Mouse (Mus musculus): ENCODE results near the gene Dnase2a. TPM values are rescaled to one million over a fixed set of nuclear protein-coding genes. Genes with fewer than 3 reads are reported as not detected.

Dnase2a gene
- polyA plus RNA-seq, 1 experiment from 2014 or later, result 17.9 TPM

GRCm38 (mm10) chr8:84936041-84936961 lies 27.9 kb downstream of the Dnase2a start:
- no peaks in the 10 kb centered on the region for H3K36me3 ChIP-seq (ENCODE audit: control insufficient read depth, insufficient read depth, low read length)
- H3K9ac ChIP-seq (replicated peaks; ENCODE audit: low read depth, low read length), result no peak overlapping the region; the same call in 1 of the 2 replicates
- H3K27ac ChIP-seq (ENCODE audit: low read length), result no peak overlapping the region
- peak overlapping the region; percentile 68 for H3K4me2 ChIP-seq (replicated peaks; ENCODE audit: low read depth, low read length)
- peaks cover 6% of the 10 kb centered on the region; the same call in 1 of the 2 replicates for H3K4me1 ChIP-seq (ENCODE audit: control insufficient read depth, insufficient read depth, low read length)
- H3K9me3 ChIP-seq (ENCODE audit: control insufficient read depth, low read depth, low read length), result no peaks in the 10 kb centered on the region
- peak overlapping the region; percentile 34 for H3K4me3 ChIP-seq (ENCODE audit: low read depth, low read length)
- no peak for ATAC-seq (ENCODE audit: insufficient number of reproducible peaks, insufficient read depth, low FRiP score, low read depth)
- H3K27me3 ChIP-seq (ENCODE audit: control insufficient read depth, insufficient read depth, low read length), result peaks cover 37% of the 10 kb centered on the region
- 27% methylated on average over 20 of the region's 23 CpGs for WGBS

DNA sequence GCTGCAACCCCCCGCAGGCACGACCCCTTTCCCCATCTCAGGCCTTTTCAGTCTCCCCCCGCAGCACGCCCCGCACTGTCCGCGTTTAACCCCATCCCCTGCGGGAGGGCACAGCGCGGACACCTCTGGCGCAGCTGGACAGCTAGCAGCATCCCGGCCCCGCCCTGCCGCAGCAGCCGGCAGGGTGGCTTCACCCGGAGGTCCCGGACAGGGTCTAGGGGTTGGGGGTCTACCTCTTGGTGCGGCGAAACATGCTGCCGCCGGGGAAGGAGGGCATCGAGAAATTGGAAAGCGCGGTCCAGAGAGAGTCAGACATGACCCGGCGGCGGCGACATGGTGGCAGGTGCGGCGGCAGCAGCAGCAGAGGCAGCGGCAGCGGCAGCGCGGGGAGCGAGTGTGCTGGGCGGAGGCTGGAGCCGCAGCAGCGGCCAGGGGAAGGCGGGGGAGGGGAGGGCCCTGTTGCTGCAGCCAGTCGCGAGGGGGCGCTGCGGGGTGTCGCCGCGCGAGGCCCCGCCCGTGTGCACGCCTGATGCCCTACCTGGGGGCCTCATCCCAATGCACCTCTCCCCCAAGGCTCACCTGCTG lies 28.7 kb downstream of the Dnase2a start, which contains the start of gene Mast1:
Gene Mast1 (minus strand): TSS at position 398 of the 585 bp plus-strand sequence.
- WGBS, result under 1% methylated on average over 50 of the region's 50 CpGs
- Histone ChIP-seq H3K9ac (replicated peaks; ENCODE audit: low read depth, low read length) (no peak within 1 kb of the TSS; the same call in 1 of the 2 replicates), H3K4me1 (ENCODE audit: control insufficient read depth, insufficient read depth, low read length) (peaks cover 6% of the 10 kb centered on the region; the same call in 1 of the 2 replicates), H3K27ac (ENCODE audit: low read length) (no peak within 1 kb of the TSS), H3K4me3 (ENCODE audit: low read depth, low read length) (peak within 1 kb of the TSS; percentile 34), H3K4me2 (replicated peaks; ENCODE audit: low read depth, low read length) (peak within 1 kb of the TSS; percentile 68), H3K27me3 (ENCODE audit: control insufficient read depth, insufficient read depth, low read length) (peaks cover 37% of the 10 kb centered on the region), H3K9me3 (ENCODE audit: control insufficient read depth, low read depth, low read length) (no peaks in the 10 kb centered on the region), H3K36me3 (ENCODE audit: control insufficient read depth, insufficient read depth, low read length) (no peaks in the 10 kb centered on the region)
- ATAC-seq (ENCODE audit: insufficient number of reproducible peaks, insufficient read depth, low FRiP score, low read depth), result peak; percentile 68

DNA sequence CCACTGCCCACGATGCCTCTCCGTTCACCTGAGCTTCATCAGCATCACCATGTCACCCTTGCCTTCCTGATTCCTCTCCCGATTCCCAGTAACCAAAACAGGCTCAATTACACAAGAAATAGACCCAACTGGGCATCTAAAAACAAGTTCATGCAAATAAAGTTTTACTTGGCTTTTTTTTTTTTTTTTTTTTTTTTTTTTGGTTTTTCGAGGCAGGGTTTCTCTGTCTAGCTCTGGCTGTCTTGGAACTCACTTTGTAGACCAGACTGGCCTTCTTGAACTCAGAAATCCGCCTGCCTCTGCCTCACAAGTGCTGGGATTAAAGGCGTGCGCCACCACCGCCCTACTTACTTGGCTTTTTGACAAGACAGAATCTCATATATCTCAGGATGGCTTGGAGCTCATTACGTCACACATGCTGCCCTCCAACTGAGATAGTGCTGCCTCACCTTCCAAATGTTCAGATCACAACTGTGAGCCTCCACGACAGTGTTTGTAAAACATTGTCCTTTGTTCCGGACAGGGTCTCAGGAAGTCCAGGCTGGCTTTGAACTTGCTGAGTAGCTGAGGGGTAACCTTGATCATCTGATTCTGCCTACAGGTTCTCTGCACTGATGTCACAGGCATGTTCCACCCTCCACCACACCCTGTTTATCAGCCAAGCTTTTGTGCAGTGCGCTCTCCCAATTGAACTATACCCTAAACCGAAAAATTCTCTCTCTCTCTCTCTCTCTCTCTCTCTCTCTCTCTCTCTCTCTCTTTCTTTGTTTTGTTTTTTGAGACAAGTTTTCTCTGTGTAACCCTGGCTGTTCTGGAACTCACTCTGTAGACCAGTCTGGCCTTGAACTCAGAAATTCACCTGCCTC lies 29.5 kb downstream of the Dnase2a start:
- peaks cover 37% of the 10 kb centered on the region for H3K27me3 ChIP-seq (ENCODE audit: control insufficient read depth, insufficient read depth, low read length)
- H3K9me3 ChIP-seq (ENCODE audit: control insufficient read depth, low read depth, low read length), result no peaks in the 10 kb centered on the region
- no peak overlapping the region for H3K4me3 ChIP-seq (ENCODE audit: low read depth, low read length)
- no peak for ATAC-seq (ENCODE audit: insufficient number of reproducible peaks, insufficient read depth, low FRiP score, low read depth)
- H3K27ac ChIP-seq (ENCODE audit: low read length), result no peak overlapping the region
- 61% methylated on average over 13 of the region's 13 CpGs for WGBS
- no peaks in the 10 kb centered on the region for H3K36me3 ChIP-seq (ENCODE audit: control insufficient read depth, insufficient read depth, low read length)
- H3K4me2 ChIP-seq (replicated peaks; ENCODE audit: low read depth, low read length), result peak overlapping the region; percentile 68; the same call in 1 of the 2 replicates
- H3K9ac ChIP-seq (replicated peaks; ENCODE audit: low read depth, low read length), result no peak overlapping the region
- peaks cover 6% of the 10 kb centered on the region; the same call in 1 of the 2 replicates for H3K4me1 ChIP-seq (ENCODE audit: control insufficient read depth, insufficient read depth, low read length)

- Histone ChIP-seq H3K9me3 (ENCODE audit: control insufficient read depth, low read depth, low read length) (no peaks in the 10 kb centered on the region), H3K27me3 (ENCODE audit: control insufficient read depth, insufficient read depth, low read length) (peaks cover 30% of the 10 kb centered on the region), H3K27ac (ENCODE audit: low read length) (no peak overlapping the region), H3K4me3 (ENCODE audit: low read depth, low read length) (no peak overlapping the region), H3K36me3 (ENCODE audit: control insufficient read depth, insufficient read depth, low read length) (no peaks in the 10 kb centered on the region), H3K9ac (replicated peaks; ENCODE audit: low read depth, low read length) (no peak overlapping the region), H3K4me1 (ENCODE audit: control insufficient read depth, insufficient read depth, low read length) (0 out of 2 replicates have a peak, but pooled peaks cover 6% of the 10 kb centered on the region), H3K4me2 (replicated peaks; ENCODE audit: low read depth, low read length) (no peak overlapping the region)
- WGBS, result 18% methylated on average over 4 of the region's 4 CpGs
- no peak for ATAC-seq (ENCODE audit: insufficient number of reproducible peaks, insufficient read depth, low FRiP score, low read depth)
These were observed 35.3 kb downstream of the Dnase2a start for GRCm38 (mm10) chr8:84943699-84944098.

DNA sequence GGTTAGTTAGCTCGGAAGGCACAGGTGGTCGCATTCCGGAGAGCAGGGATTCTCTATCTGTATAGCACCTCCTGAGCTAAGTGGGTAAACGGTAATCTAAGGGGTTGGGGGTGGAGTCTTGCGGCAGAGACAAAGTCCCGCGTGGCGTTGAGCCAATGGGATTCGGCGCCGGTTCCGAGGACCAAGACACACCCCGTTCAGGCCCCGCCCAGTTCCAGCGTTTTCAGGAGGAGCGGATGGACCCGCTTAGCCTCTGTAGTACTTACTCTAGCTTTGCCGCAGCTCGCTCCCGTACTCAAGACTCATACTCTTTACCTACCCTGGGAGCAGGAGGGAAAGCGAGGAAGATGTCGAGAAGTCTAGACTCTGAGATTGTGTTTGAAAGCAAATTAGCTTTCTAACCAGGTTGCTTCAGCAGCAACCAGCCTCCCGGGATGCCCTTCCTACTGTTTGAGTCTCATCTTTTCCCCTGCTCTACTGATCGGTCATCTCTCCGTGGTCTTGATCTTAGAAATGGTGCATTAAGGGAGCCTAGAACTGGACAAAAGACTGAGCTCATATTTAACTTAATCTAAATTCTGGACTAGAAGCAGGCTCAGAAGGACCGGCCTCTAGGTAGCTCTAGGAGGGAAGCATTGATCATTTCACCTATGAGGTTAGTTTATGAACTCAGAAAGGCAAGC lies 36.3 kb downstream of the Dnase2a start:
- WGBS, result 5% methylated on average over 26 of the region's 26 CpGs
- ATAC-seq (ENCODE audit: insufficient number of reproducible peaks, insufficient read depth, low FRiP score, low read depth), result 0 out of 2 replicates have a peak, but pooled peaks have one; percentile 56
- H3K27me3 ChIP-seq (ENCODE audit: control insufficient read depth, insufficient read depth, low read length), result peaks cover 30% of the 10 kb centered on the region
- H3K4me3 ChIP-seq (ENCODE audit: low read depth, low read length), result no peak overlapping the region
- 0 out of 2 replicates have a peak, but pooled peaks cover 6% of the 10 kb centered on the region for H3K4me1 ChIP-seq (ENCODE audit: control insufficient read depth, insufficient read depth, low read length)
- no peak overlapping the region for H3K27ac ChIP-seq (ENCODE audit: low read length)
- peak overlapping the region; percentile 13; the same call in 1 of the 2 replicates for H3K4me2 ChIP-seq (replicated peaks; ENCODE audit: low read depth, low read length)
- H3K9ac ChIP-seq (replicated peaks; ENCODE audit: low read depth, low read length), result no peak overlapping the region
- no peaks in the 10 kb centered on the region for H3K9me3 ChIP-seq (ENCODE audit: control insufficient read depth, low read depth, low read length)
- H3K36me3 ChIP-seq (ENCODE audit: control insufficient read depth, insufficient read depth, low read length), result no peaks in the 10 kb centered on the region

GRCm38 (mm10) chr8:84945235-84945632 lies 36.9 kb downstream of the Dnase2a start:
- Histone ChIP-seq H3K4me3 (ENCODE audit: low read depth, low read length) (no peak overlapping the region), H3K9ac (replicated peaks; ENCODE audit: low read depth, low read length) (no peak overlapping the region), H3K27ac (ENCODE audit: low read length) (no peak overlapping the region), H3K9me3 (ENCODE audit: control insufficient read depth, low read depth, low read length) (no peaks in the 10 kb centered on the region), H3K27me3 (ENCODE audit: control insufficient read depth, insufficient read depth, low read length) (peaks cover 30% of the 10 kb centered on the region), H3K4me2 (replicated peaks; ENCODE audit: low read depth, low read length) (peak overlapping the region; percentile 64; the same call in 1 of the 2 replicates), H3K36me3 (ENCODE audit: control insufficient read depth, insufficient read depth, low read length) (no peaks in the 10 kb centered on the region), H3K4me1 (ENCODE audit: control insufficient read depth, insufficient read depth, low read length) (0 out of 2 replicates have a peak, but pooled peaks cover 6% of the 10 kb centered on the region)
- ATAC-seq (ENCODE audit: insufficient number of reproducible peaks, insufficient read depth, low FRiP score, low read depth), result no peak
- 9% methylated on average over 11 of the region's 11 CpGs for WGBS

DNA sequence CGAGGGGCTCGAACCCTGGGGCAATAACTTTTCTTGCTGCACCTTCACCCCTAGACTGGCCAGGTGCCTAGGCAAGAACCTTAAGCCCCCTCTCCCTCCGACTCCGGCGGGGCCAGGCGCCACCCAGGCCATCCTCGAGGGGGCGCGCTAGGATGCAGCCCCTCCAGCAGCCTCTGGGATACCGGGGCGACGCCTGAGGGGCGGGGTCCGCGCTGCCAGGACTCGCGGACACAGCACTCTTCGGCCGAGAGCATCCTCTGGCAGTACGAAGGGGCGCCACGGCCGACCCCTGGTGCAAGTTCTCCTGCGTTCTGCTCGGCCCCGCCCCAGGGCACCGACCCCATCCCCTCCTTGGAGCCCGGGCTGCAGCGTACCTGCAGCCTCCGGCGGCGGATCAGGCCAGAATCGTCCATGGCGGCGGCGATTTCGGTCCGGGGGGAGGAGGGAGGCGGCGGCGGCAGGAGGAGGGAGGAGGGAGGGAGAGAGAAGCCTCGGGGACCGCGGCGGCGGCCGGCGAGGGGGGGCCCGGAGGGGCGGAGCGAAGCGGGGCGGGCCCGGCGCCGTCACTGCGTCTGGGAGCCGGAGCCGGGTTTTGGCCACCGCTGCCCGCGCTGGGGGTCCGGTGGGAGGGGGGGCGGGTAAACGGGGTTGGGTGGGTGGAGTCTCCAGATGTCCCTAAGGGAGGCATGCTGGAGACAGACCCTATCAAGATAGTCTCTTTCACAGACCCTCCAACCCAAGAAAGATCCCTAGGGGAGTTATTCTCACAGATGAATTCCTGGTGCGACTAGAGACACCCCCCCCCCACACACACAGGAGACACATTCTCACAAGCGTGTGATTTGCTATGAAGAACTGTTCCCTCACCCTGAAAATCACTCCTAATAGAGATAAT lies 37.5 kb downstream of the Dnase2a start:
- no peak overlapping the region for H3K9ac ChIP-seq (replicated peaks; ENCODE audit: low read depth, low read length)

More for the DNA sequence above, 37.5 kb downstream of the Dnase2a start:
- Histone ChIP-seq H3K4me3 (ENCODE audit: low read depth, low read length) (peak overlapping the region; percentile 34), H3K27ac (ENCODE audit: low read length) (no peak overlapping the region), H3K36me3 (ENCODE audit: control insufficient read depth, insufficient read depth, low read length) (no peaks in the 10 kb centered on the region), H3K9me3 (ENCODE audit: control insufficient read depth, low read depth, low read length) (no peaks in the 10 kb centered on the region), H3K4me2 (replicated peaks; ENCODE audit: low read depth, low read length) (peak overlapping the region; percentile 64), H3K4me1 (ENCODE audit: control insufficient read depth, insufficient read depth, low read length) (0 out of 2 replicates have a peak, but pooled peaks cover 6% of the 10 kb centered on the region), H3K27me3 (ENCODE audit: control insufficient read depth, insufficient read depth, low read length) (peaks cover 30% of the 10 kb centered on the region)
- WGBS, result under 1% methylated on average over 34 of the region's 67 CpGs
- ATAC-seq (ENCODE audit: insufficient number of reproducible peaks, insufficient read depth, low FRiP score, low read depth), result 0 out of 2 replicates have a peak, but pooled peaks have one; percentile 51

Measured in stomach, embryonic 14.5 days (tissue).